Mouse (Mus musculus): Measurements from ENCODE around the gene Psmd8. TPM values are rescaled to one million over a fixed set of nuclear protein-coding genes. Genes with fewer than 3 reads are reported as not detected.
A peak's percentile ranks its signal among the peaks of the same experiment; 100 is the strongest.
"Not testable (repeated sequence)": the region's sequence is repeated elsewhere in the genome, so short reads cannot be mapped to it uniquely, and the experiment has no call there.

The Psmd8 gene
- polyA plus RNA-seq (2015; fragmentation: Nextera tagmentation; extraction: Ambion mirVana) = 218 and 225 TPM in 2 replicates

- H3K4me3 ChIP-seq (ENCODE audit: low read length) = peak within 1 kb of the TSS; percentile 72
- H3K9me3 ChIP-seq (replicated peaks; ENCODE audit: control insufficient read depth, low read length) = no peaks in the 10 kb centered on the region
- peaks cover 12% of the 10 kb centered on the region for H3K4me1 ChIP-seq (ENCODE audit: control insufficient read depth, insufficient read depth, low read length)
- H3K27ac ChIP-seq (ENCODE audit: low read length) = peak within 1 kb of the TSS; percentile 58
- H3K4me2 ChIP-seq (ENCODE audit: low read depth, low read length) = peak within 1 kb of the TSS; percentile 92
- H3K27me3 ChIP-seq (ENCODE audit: control insufficient read depth, insufficient read depth, low read length) = no peaks in the 10 kb centered on the region
- ATAC-seq (replicated peaks; ENCODE audit: extremely low read depth, insufficient read depth, low FRiP score) = peak; percentile 98
- under 1% methylated on average over 62 of the region's 62 CpGs for WGBS
- H3K36me3 ChIP-seq (ENCODE audit: control insufficient read depth, insufficient read depth) = peaks cover 7% of the 10 kb centered on the region
- peak within 1 kb of the TSS; percentile 86 for H3K9ac ChIP-seq (ENCODE audit: low read length)
Measured at GRCm38 (mm10) chr7:29180077-29180853, at the start of gene Psmd8. TSS of gene Psmd8 (minus strand) at chr7:29180701.

GRCm38 (mm10) chr7:29228202-29228601 is 47.7 kb upstream of the Psmd8 start:
- Histone ChIP-seq H3K4me3 (ENCODE audit: low read length) (no peak overlapping the region), H3K9ac (ENCODE audit: low read length) (no peak overlapping the region), H3K36me3 (ENCODE audit: control insufficient read depth, insufficient read depth) (no peaks in the 10 kb centered on the region), H3K9me3 (replicated peaks; ENCODE audit: control insufficient read depth, low read length) (no peaks in the 10 kb centered on the region), H3K27ac (ENCODE audit: low read length) (no peak overlapping the region), H3K4me2 (ENCODE audit: low read depth, low read length) (no peak overlapping the region), H3K4me1 (ENCODE audit: control insufficient read depth, insufficient read depth, low read length) (peaks cover 1% of the 10 kb centered on the region; the same call in 1 of the 2 replicates), H3K27me3 (ENCODE audit: control insufficient read depth, insufficient read depth, low read length) (0 out of 2 replicates have a peak, but pooled peaks cover 6% of the 10 kb centered on the region)
- no peak for ATAC-seq (replicated peaks; ENCODE audit: extremely low read depth, insufficient read depth, low FRiP score)
- WGBS = 72% methylated on average over 4 of the region's 4 CpGs

- WGBS = 76% methylated on average over 13 of the region's 13 CpGs
- Histone ChIP-seq H3K36me3 (ENCODE audit: control insufficient read depth, insufficient read depth) (peaks cover 7% of the 10 kb centered on the region; the same call in 1 of the 2 replicates), H3K9me3 (replicated peaks; ENCODE audit: control insufficient read depth, low read length) (no peaks in the 10 kb centered on the region; the same call in 1 of the 2 replicates), H3K9ac (ENCODE audit: low read length) (no peak overlapping the region), H3K27me3 (ENCODE audit: control insufficient read depth, insufficient read depth, low read length) (no peaks in the 10 kb centered on the region), H3K4me2 (ENCODE audit: low read depth, low read length) (no peak overlapping the region), H3K4me1 (ENCODE audit: control insufficient read depth, insufficient read depth, low read length) (no peaks in the 10 kb centered on the region), H3K27ac (ENCODE audit: low read length) (no peak overlapping the region), H3K4me3 (ENCODE audit: low read length) (no peak overlapping the region)
- no peak for ATAC-seq (replicated peaks; ENCODE audit: extremely low read depth, insufficient read depth, low FRiP score)
Measured at GRCm38 (mm10) chr7:29225520-29225919, 45.0 kb upstream of the Psmd8 start.

GRCm38 (mm10) chr7:29224756-29225394 is 44.4 kb upstream of the Psmd8 start:
- H3K9ac ChIP-seq (ENCODE audit: low read length) = no peak overlapping the region
- no peak for ATAC-seq (replicated peaks; ENCODE audit: extremely low read depth, insufficient read depth, low FRiP score)
- H3K27me3 ChIP-seq (ENCODE audit: control insufficient read depth, insufficient read depth, low read length) = no peaks in the 10 kb centered on the region
- H3K4me2 ChIP-seq (ENCODE audit: low read depth, low read length) = no peak overlapping the region
- 25% methylated on average over 16 of the region's 16 CpGs for WGBS
- peaks cover 7% of the 10 kb centered on the region; the same call in 1 of the 2 replicates for H3K36me3 ChIP-seq (ENCODE audit: control insufficient read depth, insufficient read depth)
- no peaks in the 10 kb centered on the region for H3K4me1 ChIP-seq (ENCODE audit: control insufficient read depth, insufficient read depth, low read length)
- no peak overlapping the region for H3K4me3 ChIP-seq (ENCODE audit: low read length)
- H3K27ac ChIP-seq (ENCODE audit: low read length) = no peak overlapping the region
- H3K9me3 ChIP-seq (replicated peaks; ENCODE audit: control insufficient read depth, low read length) = peaks cover 5% of the 10 kb centered on the region

GRCm38 (mm10) chr7:29214846-29215245 is 34.3 kb upstream of the Psmd8 start:
- Histone ChIP-seq H3K4me2 (ENCODE audit: low read depth, low read length) (no peak overlapping the region), H3K27me3 (ENCODE audit: control insufficient read depth, insufficient read depth, low read length) (peaks cover 3% of the 10 kb centered on the region; the same call in 1 of the 2 replicates), H3K36me3 (ENCODE audit: control insufficient read depth, insufficient read depth) (no peaks in the 10 kb centered on the region), H3K9ac (ENCODE audit: low read length) (no peak overlapping the region), H3K4me1 (ENCODE audit: control insufficient read depth, insufficient read depth, low read length) (peaks cover 5% of the 10 kb centered on the region; the same call in 1 of the 2 replicates), H3K27ac (ENCODE audit: low read length) (no peak overlapping the region), H3K9me3 (replicated peaks; ENCODE audit: control insufficient read depth, low read length) (peaks cover 20% of the 10 kb centered on the region), H3K4me3 (ENCODE audit: low read length) (no peak overlapping the region)
- no peak for ATAC-seq (replicated peaks; ENCODE audit: extremely low read depth, insufficient read depth, low FRiP score)
- 45% methylated on average over 15 of the region's 15 CpGs for WGBS

GRCm38 (mm10) chr7:29214236-29214635 is 33.7 kb upstream of the Psmd8 start:
- H3K9ac ChIP-seq (ENCODE audit: low read length) = no peak overlapping the region
- no peaks in the 10 kb centered on the region for H3K36me3 ChIP-seq (ENCODE audit: control insufficient read depth, insufficient read depth)
- peaks cover 16% of the 10 kb centered on the region for H3K9me3 ChIP-seq (replicated peaks; ENCODE audit: control insufficient read depth, low read length)
- H3K4me3 ChIP-seq (ENCODE audit: low read length) = no peak overlapping the region
- no peak overlapping the region for H3K4me2 ChIP-seq (ENCODE audit: low read depth, low read length)
- peaks cover 3% of the 10 kb centered on the region; the same call in 1 of the 2 replicates for H3K27me3 ChIP-seq (ENCODE audit: control insufficient read depth, insufficient read depth, low read length)
- no peak overlapping the region for H3K27ac ChIP-seq (ENCODE audit: low read length)
- ATAC-seq (replicated peaks; ENCODE audit: extremely low read depth, insufficient read depth, low FRiP score) = no peak
- peaks cover 5% of the 10 kb centered on the region; the same call in 1 of the 2 replicates for H3K4me1 ChIP-seq (ENCODE audit: control insufficient read depth, insufficient read depth, low read length)
- WGBS = 61% methylated on average over 2 of the region's 2 CpGs

- Histone ChIP-seq H3K27ac (ENCODE audit: low read length) (no peak within 1 kb of the TSS), H3K4me1 (ENCODE audit: control insufficient read depth, insufficient read depth, low read length) (peaks cover 5% of the 10 kb centered on the region; the same call in 1 of the 2 replicates), H3K4me2 (ENCODE audit: low read depth, low read length) (no peak within 1 kb of the TSS), H3K9ac (ENCODE audit: low read length) (no peak within 1 kb of the TSS), H3K9me3 (replicated peaks; ENCODE audit: control insufficient read depth, low read length) (peaks cover 12% of the 10 kb centered on the region), H3K36me3 (ENCODE audit: control insufficient read depth, insufficient read depth) (no peaks in the 10 kb centered on the region), H3K4me3 (ENCODE audit: low read length) (no peak within 1 kb of the TSS), H3K27me3 (ENCODE audit: control insufficient read depth, insufficient read depth, low read length) (peaks cover 3% of the 10 kb centered on the region; the same call in 1 of the 2 replicates)
- 11% methylated on average over 20 of the region's 20 CpGs for WGBS
- ATAC-seq (replicated peaks; ENCODE audit: extremely low read depth, insufficient read depth, low FRiP score) = no peak
Measured at GRCm38 (mm10) chr7:29213675-29214082, 33.2 kb upstream of the Psmd8 start, which contains the start of gene Catsperg1. TSS of gene Catsperg1 (minus strand) at chr7:29214035.

GRCm38 (mm10) chr7:29212775-29213560 is 32.5 kb upstream of the Psmd8 start:
- not testable (repeated sequence) for H3K27ac ChIP-seq (ENCODE audit: low read length); H3K4me3 ChIP-seq (ENCODE audit: low read length); H3K27me3 ChIP-seq (ENCODE audit: control insufficient read depth, insufficient read depth, low read length); H3K4me2 ChIP-seq (ENCODE audit: low read depth, low read length); H3K36me3 ChIP-seq (ENCODE audit: control insufficient read depth, insufficient read depth); H3K9ac ChIP-seq (ENCODE audit: low read length); ATAC-seq (replicated peaks; ENCODE audit: extremely low read depth, insufficient read depth, low FRiP score); H3K4me1 ChIP-seq (ENCODE audit: control insufficient read depth, insufficient read depth, low read length)
- WGBS = 20% methylated on average over 40 of the region's 40 CpGs
- H3K9me3 ChIP-seq (replicated peaks; ENCODE audit: control insufficient read depth, low read length) = peaks cover 12% of the 10 kb centered on the region
